Mouse (Mus musculus): ENCODE measurements around the gene C1qtnf5. TPM values are rescaled to one million over a fixed set of nuclear protein-coding genes. Genes with fewer than 3 reads are reported as not detected.

Gene C1qtnf5
- polyA plus RNA-seq, 1 experiment from 2014 or later = not detected

DNA sequence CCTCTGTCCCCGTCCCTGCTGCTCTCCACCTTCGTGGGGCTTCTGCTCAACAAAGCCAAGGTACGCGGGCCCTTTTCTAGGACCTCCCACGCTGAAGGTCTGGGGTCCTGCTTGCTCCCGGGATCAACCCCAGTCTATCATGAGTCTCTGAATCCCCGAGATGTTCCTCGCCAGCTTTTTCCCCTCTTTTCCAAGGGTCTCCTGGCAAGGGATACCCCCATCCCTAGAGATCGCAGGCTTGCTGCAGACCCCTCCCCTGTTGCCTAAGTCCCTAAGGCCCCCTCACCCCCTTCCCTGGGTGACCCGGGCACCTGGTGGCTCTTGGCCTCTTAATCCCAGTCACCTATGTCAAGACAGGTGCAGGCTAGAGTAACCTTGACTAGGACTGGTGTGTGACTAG, 21.8 kb upstream of the C1qtnf5 start:
- H3K79me2 ChIP-seq (ENCODE audit: inconsistent target) = no peaks in the 10 kb centered on the region
- H3K36me3 ChIP-seq (ENCODE audit: inconsistent target) = no peaks in the 10 kb centered on the region
- 22% methylated on average over 10 of the region's 10 CpGs for WGBS (ENCODE audit: missing documents)
- peak overlapping the region; percentile 6; the same call in 1 of the 2 replicates for H3K4me3 ChIP-seq (ENCODE audit: inconsistent target)
- no peak overlapping the region for H3K27ac ChIP-seq

DNA sequence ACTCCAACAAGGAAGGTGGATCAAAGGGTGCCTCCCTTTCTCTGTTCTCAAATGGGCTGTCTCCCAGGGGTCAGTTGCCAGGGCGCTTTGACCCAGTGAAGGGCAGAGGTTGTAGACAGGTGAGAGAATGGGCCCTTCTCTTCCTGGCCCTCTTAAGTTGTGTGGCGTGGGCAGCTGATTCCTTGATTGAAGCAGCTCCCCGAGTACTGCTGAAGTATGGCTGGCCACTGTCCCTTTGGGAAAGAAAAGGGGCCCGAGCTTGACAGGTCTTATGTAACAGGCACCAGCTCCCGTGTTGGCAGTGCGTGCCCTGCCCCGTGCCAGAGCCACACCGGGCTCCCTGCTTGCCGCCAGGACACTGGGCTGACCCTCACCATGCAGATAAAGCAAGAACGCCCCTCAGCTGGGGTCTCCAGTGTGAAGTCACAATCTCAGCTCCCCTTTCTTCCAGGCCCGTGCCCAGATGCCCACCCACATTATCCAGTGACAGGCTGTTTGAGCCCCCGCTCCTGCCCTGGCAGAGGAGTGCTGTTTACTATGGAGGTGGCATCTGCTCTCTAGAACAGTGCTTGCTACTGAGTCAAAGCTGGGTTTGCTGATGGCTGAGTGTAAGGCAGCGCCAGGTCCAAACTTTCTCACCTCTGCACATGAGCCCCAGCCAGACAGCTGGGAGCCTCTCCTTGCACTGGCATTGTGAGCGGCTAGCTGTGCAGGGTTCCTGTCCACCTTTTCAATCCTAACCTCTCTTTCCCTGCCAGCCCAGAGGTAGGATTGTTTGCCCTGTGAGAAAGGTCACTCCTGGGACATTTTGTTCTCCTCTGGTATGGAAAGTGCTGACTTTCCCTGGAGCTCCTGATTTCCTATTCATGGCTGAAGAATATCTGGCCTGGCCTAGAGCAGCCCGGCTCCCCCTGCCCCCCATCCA, 21.0 kb upstream of the C1qtnf5 start:
- Histone ChIP-seq H3K36me3 (ENCODE audit: inconsistent target) (no peaks in the 10 kb centered on the region), H3K79me2 (ENCODE audit: inconsistent target) (no peaks in the 10 kb centered on the region), H3K27ac (no peak overlapping the region), H3K4me3 (ENCODE audit: inconsistent target) (no peak overlapping the region)
- WGBS (ENCODE audit: missing documents) = 94% methylated on average over 15 of the region's 15 CpGs

DNA sequence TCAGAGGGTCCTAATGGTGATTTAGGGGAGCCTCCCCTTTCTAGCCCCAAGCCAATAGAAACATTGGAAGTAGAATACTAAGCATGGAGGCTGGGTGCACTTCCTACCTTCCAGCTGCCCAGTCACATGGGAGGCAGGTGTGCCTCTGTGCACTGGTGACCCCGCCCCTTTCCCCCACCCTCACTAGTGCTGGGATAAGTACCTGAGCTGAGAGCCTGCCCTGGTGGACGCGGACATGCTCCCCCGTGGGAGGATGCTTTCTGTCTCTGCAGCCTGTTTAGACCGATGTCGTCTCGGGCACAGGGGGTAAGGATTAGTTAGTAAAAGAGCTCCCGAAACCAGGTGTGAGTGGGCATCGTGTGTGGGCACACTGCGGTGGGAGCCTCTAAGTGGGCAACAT, 20.1 kb upstream of the C1qtnf5 start:
- no peak overlapping the region for H3K4me3 ChIP-seq (ENCODE audit: inconsistent target)
- H3K27ac ChIP-seq = no peak overlapping the region
- WGBS (ENCODE audit: missing documents) = 94% methylated on average over 10 of the region's 10 CpGs

DNA sequence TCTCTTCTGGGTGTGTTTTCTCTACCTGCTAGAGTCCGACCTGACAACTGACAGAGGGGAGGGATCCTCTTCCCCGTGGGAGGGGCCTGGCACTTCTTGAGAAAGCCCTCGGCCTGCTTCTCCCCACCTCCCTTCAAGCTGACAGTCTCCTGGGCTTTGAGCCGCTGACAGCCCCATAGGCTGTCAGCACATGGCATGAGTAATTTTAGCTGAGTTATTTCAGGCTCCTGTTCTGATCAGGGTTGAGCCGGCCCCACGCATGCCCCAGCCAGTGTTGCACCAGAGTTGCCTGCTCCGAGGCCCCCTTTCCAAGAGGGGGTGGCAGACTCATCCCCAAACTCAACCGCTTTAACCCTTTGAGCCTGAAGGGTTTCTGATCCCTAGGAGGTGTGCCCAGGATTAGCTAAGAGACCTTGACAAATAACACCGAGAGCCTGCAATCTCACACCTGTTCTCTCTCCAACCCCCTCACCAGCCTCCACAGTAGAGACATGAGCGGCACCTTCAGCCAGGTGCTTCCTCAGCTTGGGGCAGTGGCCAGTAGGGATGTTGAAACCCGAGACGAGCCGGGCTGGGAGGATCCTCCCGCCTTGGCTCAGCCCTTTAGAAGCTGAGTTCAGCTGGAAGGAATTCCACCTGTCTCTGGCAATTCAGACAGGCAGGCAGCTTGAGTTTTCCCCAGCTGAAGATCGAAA, 19.1 kb upstream of the C1qtnf5 start:
- WGBS (ENCODE audit: missing documents) = 24% methylated on average over 15 of the region's 15 CpGs
- H3K4me3 ChIP-seq (ENCODE audit: inconsistent target) = no peak overlapping the region
- H3K79me2 ChIP-seq (ENCODE audit: inconsistent target) = no peaks in the 10 kb centered on the region
- peaks cover 7% of the 10 kb centered on the region; the same call in 1 of the 2 replicates for H3K36me3 ChIP-seq (ENCODE audit: inconsistent target)
- H3K27ac ChIP-seq = peak overlapping the region; percentile 89

More for the DNA sequence above, 20.1 kb upstream of the C1qtnf5 start:
- H3K36me3 ChIP-seq (ENCODE audit: inconsistent target) = peaks cover 2% of the 10 kb centered on the region; the same call in 1 of the 2 replicates
- no peaks in the 10 kb centered on the region for H3K79me2 ChIP-seq (ENCODE audit: inconsistent target)

DNA sequence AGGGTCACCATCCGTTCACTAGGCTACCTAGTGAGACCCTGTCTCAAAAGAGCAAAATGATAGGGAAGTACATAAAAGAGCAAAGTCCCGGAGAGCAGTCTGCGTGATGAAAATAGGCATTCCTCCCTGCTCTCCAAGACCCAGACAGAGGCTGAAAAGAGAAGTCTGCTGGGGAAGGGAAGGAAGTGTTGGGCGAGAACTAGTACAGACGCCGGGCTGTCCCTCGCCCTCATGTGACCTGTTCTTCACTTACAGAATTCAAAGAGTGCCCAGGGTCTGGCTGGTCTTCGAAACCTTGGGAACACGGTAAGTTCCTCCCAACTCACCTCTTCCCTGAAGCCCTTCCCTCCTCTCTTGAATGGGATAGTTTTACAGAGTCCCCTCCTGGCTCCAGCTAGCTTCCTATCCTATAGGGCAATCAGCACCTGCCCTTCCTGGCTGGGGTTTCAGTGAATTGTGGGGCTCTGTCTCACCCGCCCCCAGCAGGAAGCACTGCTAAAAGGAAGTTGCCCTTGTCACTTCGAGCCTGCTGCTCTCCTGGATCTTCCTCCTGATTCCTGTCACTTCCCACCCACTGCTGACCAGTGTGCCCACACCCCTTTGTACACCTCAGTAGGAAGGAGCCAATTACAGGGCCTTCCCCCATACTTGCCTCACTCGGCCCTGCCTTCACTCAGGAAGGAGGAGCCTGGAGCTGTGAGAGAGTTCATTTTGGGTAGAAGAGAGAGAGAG, 18.0 kb upstream of the C1qtnf5 start:
- peak overlapping the region; percentile 89 for H3K27ac ChIP-seq
- H3K79me2 ChIP-seq (ENCODE audit: inconsistent target) = no peaks in the 10 kb centered on the region
- no peak overlapping the region; the same call in 1 of the 2 replicates for H3K4me3 ChIP-seq (ENCODE audit: inconsistent target)
- H3K36me3 ChIP-seq (ENCODE audit: inconsistent target) = peaks cover 7% of the 10 kb centered on the region; the same call in 1 of the 2 replicates
- WGBS (ENCODE audit: missing documents) = 2% methylated on average over 12 of the region's 12 CpGs

DNA sequence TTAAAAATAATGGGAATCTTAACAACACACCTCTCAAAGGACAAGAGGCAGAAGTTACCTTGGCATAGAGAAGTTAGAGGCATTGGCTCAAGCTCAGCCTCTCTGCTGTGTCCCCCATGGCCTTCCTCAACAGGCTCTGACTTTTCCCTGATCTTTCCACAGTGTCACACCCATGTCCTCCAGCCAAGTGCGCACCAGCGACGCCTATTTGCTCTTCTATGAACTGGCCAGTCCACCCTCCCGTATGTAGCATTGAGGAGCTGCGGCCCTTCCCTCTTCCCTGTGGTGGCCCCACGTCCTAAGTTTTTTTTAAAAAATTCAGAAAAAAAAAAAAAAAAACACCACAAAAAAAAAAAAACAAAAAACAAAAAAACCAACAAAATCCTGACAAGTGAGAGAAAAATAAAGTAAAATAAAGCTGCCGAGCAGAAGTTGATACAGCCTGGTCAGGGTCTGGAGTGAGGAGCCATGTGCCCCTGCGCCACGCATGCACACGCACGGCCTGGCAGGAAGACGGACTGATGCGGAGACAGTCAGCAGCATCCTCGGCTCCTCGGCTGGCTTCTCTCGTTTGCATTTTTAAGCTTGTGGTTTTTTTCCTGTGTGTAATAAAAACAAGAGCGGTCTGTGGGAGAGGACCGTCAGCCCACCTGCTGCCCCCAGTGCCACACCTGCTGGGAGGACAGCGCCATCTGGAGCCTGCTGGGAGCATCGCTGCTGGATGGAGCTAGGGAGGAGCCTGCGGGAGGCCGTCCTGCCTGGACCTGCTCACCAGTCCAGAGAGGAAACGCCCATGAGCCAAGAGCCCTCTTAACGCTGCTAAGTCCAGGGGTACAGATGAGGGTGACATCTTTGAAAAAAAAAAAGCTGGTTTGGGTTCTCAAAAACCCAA, 13.2 kb upstream of the C1qtnf5 start:
- no peak overlapping the region for H3K4me3 ChIP-seq (ENCODE audit: inconsistent target)
- peaks cover 7% of the 10 kb centered on the region; the same call in 1 of the 2 replicates for H3K36me3 ChIP-seq (ENCODE audit: inconsistent target)
- no peaks in the 10 kb centered on the region for H3K79me2 ChIP-seq (ENCODE audit: inconsistent target)
- H3K27ac ChIP-seq = no peak overlapping the region
- 50% methylated on average over 19 of the region's 24 CpGs for WGBS (ENCODE audit: missing documents)

DNA sequence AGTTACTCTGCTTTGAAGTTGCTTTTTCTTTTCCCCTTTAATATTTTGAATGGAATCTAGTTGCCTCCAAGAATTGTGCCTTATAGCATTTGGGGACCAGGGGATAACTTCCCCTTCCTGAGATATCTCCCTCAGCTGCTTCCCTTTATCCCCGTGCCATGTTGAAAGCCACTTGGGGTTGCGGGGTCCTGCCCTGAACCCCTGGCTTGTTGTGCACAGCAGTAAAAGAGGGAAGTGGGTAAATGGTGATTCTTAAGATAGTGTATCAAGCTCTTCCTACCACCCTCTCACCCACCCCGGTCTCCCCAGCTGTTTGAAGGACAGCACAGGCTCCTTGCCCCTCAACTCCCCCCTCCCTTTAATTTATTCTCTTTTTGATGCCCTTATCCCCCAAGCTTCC, 12.3 kb upstream of the C1qtnf5 start:
- H3K79me2 ChIP-seq (ENCODE audit: inconsistent target) = no peaks in the 10 kb centered on the region
- H3K4me3 ChIP-seq (ENCODE audit: inconsistent target) = no peak overlapping the region
- H3K36me3 ChIP-seq (ENCODE audit: inconsistent target) = peaks cover 7% of the 10 kb centered on the region; the same call in 1 of the 2 replicates
- H3K27ac ChIP-seq = no peak overlapping the region
- WGBS (ENCODE audit: missing documents) = 29% methylated on average over 3 of the region's 3 CpGs

DNA sequence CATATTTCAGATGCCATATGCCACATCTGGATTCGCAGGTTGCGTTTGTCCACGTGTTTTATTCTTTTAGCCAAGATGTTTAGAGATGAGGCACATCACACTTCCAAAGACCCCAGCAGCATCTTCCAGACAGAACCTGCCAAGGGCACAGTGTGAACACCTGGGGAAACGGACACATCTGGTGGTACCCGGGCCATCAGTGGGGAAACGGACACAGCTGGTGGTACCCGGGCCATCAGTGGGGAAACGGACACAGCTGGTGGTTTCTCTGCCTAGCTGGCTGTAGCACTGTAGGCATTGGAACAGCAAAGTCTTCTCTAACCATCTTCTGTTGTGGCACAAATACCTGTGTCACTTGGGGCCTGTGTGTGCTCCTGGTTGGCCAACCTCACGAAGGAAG, 11.3 kb upstream of the C1qtnf5 start:
- WGBS (ENCODE audit: missing documents) = 93% methylated on average over 9 of the region's 9 CpGs
- no peak overlapping the region for H3K4me3 ChIP-seq (ENCODE audit: inconsistent target)

DNA sequence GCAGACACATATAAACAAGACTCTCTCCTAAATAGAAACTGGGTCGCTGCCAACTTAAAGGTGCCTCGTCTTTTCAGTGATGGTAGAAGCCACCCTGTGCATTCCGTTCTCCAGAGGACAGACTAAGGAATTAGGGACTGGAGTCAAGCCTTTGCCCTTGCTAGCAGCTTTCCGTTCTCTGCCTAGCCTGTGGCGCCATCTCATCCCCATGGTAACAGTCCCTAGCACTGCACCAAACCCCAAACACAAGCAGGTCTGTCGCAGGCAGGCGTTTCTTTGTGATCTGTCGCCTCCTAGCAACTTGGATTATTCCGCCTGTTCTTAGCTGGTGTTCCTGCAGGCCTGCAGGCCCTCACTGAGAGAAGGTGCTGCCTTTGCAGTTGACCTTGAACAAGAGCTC, 10.5 kb upstream of the C1qtnf5 start:
- Histone ChIP-seq H3K36me3 (ENCODE audit: inconsistent target) (peaks cover 7% of the 10 kb centered on the region; the same call in 1 of the 2 replicates), H3K27ac (no peak overlapping the region), H3K4me3 (ENCODE audit: inconsistent target) (no peak overlapping the region), H3K79me2 (ENCODE audit: inconsistent target) (no peaks in the 10 kb centered on the region)
- WGBS (ENCODE audit: missing documents) = 90% methylated on average over 9 of the region's 9 CpGs

More for the DNA sequence above, 11.3 kb upstream of the C1qtnf5 start:
- no peak overlapping the region for H3K27ac ChIP-seq
- H3K36me3 ChIP-seq (ENCODE audit: inconsistent target) = peaks cover 7% of the 10 kb centered on the region; the same call in 1 of the 2 replicates
- H3K79me2 ChIP-seq (ENCODE audit: inconsistent target) = no peaks in the 10 kb centered on the region

DNA sequence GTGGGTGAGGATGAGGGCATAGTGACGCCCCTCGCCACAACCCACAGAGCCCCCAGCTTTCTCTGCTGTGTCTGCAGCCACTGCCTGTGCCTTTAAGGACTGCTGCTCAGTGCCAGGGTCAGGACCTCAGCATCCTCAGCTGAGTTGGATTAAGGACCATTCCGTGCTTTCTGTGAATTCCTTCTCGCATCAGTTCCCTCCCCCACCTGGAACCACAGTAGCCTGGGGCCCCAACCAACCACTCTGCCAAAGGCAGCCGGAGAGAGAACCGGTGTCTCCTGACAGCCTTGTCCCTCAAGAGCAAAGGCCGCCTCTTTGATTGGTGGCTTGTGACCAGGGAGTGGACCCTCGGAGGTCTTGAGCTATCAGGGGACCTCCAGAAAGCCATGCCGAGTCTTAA, 5.6 kb upstream of the C1qtnf5 start, which contains the start of gene Mfrp:
Gene Mfrp (plus strand): TSS at position 240 of the 400 bp plus-strand sequence.
- H3K4me3 ChIP-seq (ENCODE audit: inconsistent target) = no peak within 1 kb of the TSS
- no peak within 1 kb of the TSS for H3K27ac ChIP-seq
- 93% methylated on average over 9 of the region's 9 CpGs for WGBS (ENCODE audit: missing documents)
- no peaks in the 10 kb centered on the region for H3K36me3 ChIP-seq (ENCODE audit: inconsistent target)
- H3K79me2 ChIP-seq (ENCODE audit: inconsistent target) = peaks cover under 1% of the 10 kb centered on the region; the same call in 1 of the 2 replicates

DNA sequence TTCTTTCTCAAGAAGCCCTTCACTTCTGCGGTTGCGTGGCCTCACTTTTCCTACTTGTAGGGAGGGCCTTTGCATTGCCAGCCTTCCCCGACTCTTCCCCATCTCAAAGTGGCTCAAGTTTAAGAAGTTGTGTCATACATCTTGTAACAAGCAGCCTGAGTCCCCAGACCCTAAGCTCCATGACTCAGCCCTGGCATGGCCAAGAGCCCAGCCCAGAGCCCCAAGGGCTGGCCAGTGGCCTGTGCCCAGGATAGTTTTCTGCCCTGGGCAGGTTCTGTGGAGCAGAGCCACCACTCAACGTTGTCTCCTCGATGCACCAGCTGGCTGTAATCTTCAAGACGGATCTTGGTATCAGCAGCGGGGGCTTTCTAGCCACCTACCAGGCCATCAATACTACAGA, 2.2 kb upstream of the C1qtnf5 start:
- Histone ChIP-seq H3K27ac (no peak overlapping the region), H3K4me3 (ENCODE audit: inconsistent target) (no peak overlapping the region), H3K79me2 (ENCODE audit: inconsistent target) (peaks cover 35% of the 10 kb centered on the region), H3K36me3 (ENCODE audit: inconsistent target) (no peaks in the 10 kb centered on the region)
- WGBS (ENCODE audit: missing documents) = 89% methylated on average over 7 of the region's 7 CpGs

DNA sequence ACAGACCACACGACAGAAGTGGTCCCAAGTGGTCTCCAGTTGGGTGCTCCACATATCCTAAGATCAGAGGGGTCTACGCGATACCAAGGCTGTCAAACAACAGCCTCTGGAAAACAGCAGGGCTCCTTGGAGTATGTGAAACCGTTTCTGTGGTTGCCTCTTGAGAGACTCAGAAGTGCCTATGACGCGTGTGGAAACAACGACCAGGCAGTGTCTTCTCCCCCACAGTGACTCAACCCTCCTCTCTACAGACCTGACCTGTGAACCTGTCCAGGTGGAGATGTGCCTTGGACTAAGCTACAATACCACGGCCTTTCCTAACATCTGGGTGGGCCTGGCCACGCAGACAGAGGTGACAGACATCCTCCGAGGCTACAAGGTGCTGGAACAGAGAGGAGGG, 1.3 kb upstream of the C1qtnf5 start:
- 89% methylated on average over 10 of the region's 10 CpGs for WGBS (ENCODE audit: missing documents)
- Histone ChIP-seq H3K27ac (no peak overlapping the region), H3K79me2 (ENCODE audit: inconsistent target) (peaks cover 43% of the 10 kb centered on the region), H3K36me3 (ENCODE audit: inconsistent target) (no peaks in the 10 kb centered on the region), H3K4me3 (ENCODE audit: inconsistent target) (no peak overlapping the region)

DNA sequence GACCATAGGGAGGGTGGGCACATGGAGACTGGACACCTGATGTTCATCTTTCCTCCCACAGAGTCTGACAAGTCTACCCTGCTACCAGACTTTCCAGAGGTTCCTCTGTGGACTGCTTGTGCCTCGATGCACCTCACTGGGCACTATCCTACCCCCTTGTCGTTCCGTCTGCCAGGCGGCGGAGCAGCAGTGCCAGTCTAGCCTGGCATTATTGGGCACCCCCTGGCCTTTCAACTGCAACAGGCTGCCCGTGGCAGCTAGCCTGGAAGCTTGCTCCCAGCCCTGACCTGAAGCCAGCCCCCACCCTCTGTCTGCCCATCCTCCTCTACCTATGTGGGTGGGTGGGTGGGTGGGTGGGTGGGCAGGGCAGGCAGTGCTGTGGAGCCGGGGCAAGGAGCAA, 863 bp upstream of the C1qtnf5 start:
- no peak overlapping the region for H3K4me3 ChIP-seq (ENCODE audit: inconsistent target)
- H3K79me2 ChIP-seq (ENCODE audit: inconsistent target) = peaks cover 43% of the 10 kb centered on the region
- no peak overlapping the region for H3K27ac ChIP-seq
- WGBS (ENCODE audit: missing documents) = 96% methylated on average over 7 of the region's 7 CpGs
- no peaks in the 10 kb centered on the region for H3K36me3 ChIP-seq (ENCODE audit: inconsistent target)
